Mouse (Mus musculus) megakaryocyte, embryonic 14.5 days (primary cell): ENCODE data around the gene Sema3f. TPM values are rescaled to one million over a fixed set of nuclear protein-coding genes. Genes with fewer than 3 reads are reported as not detected.

ENCODE experiments used
- H3K27me3 ChIP-seq: replicated peaks from 2 replicates; pipeline ENCODE3; 2012; ENCODE audit warnings: inconsistent platforms
- H3K36me3 ChIP-seq: replicated peaks from 2 replicates; pipeline ENCODE3; 2012; ENCODE audit warnings: low read length, inconsistent platforms, mixed read lengths
- H3K4me1 ChIP-seq: 2 replicates; pipeline ENCODE4 v1.6.1; 2012; ENCODE audit warnings: inconsistent platforms
- H3K4me3 ChIP-seq: replicated peaks from 2 replicates; pipeline ENCODE3; 2012; ENCODE audit warnings: moderate library complexity, mild to moderate bottlenecking, inconsistent platforms
- H3K9me3 ChIP-seq: 2 replicates; pipeline ENCODE4 v1.6.1; 2012; ENCODE audit warnings: inconsistent platforms
- FLI1 ChIP-seq: IDR thresholded peaks from 2 replicates; pipeline ENCODE4 v1.6.1; 2012; ENCODE audit warnings: low read length, inconsistent platforms, mixed read lengths
- GATA1 ChIP-seq: IDR thresholded peaks from 3 replicates; pipeline ENCODE4 v1.6.1; 2012; ENCODE audit warnings: mixed read lengths, low read length, inconsistent platforms, borderline replicate concordance
- polyA plus RNA-seq: library from polyadenylated mRNA; stranded (reverse); fragments of >175 nt; gene quantifications from 2 replicates; pipeline ENCODE4 v1.2.3, GENCODE M21; 2012; ENCODE audit warnings: low replicate concordance; ENCODE audit not compliant: insufficient read depth

Gene Sema3f
- not detected in 2 replicates for polyA plus RNA-seq

- Histone ChIP-seq H3K36me3 (no peaks in the 10 kb centered on the region), H3K9me3 (no peaks in the 10 kb centered on the region), H3K4me3 (peak within 1 kb of the TSS; percentile 91), H3K27me3 (peaks cover 95% of the 10 kb centered on the region), H3K4me1 (peaks cover 49% of the 10 kb centered on the region)
- TF ChIP-seq GATA1, result no peak
- no peak for TF ChIP-seq FLI1
Measured at GRCm38 (mm10) chr9:107709697-107710483, at the start of gene Sema3f. Gene Sema3f, minus strand, starts transcription at chr9:107710475.

GRCm38 (mm10) chr9:107759593-107759992 lies 49.3 kb upstream of the Sema3f start:
- Histone ChIP-seq H3K27me3 (no peaks in the 10 kb centered on the region), H3K4me3 (no peak overlapping the region), H3K9me3 (no peaks in the 10 kb centered on the region), H3K4me1 (peaks cover 28% of the 10 kb centered on the region), H3K36me3 (peaks cover 98% of the 10 kb centered on the region)
- no peak for TF ChIP-seq GATA1
- no peak for TF ChIP-seq FLI1

DNA sequence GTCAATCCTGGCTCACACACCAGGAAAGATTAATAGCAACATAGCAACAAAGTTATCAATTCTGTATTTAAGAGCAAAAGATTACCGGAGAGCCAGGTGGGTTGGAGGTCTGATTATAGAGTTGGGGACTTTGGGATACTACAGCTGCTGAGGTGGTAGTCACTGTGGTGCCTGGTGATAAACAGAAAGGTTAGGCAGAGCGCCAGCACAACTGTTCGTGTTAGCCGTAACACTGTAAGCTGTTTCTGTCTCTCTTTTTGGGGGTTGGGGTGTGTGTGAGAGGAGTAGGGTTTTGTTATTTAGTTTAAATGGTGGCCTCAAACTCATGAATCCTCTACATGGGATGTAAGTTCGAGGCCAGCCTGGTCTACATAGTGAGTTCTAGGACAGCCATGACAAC lies 40.1 kb upstream of the Sema3f start:
- Histone ChIP-seq H3K36me3 (peaks cover 91% of the 10 kb centered on the region), H3K9me3 (no peaks in the 10 kb centered on the region), H3K27me3 (no peaks in the 10 kb centered on the region), H3K4me3 (no peak overlapping the region), H3K4me1 (peaks cover 37% of the 10 kb centered on the region)
- TF ChIP-seq GATA1 (no peak), FLI1 (no peak)

DNA sequence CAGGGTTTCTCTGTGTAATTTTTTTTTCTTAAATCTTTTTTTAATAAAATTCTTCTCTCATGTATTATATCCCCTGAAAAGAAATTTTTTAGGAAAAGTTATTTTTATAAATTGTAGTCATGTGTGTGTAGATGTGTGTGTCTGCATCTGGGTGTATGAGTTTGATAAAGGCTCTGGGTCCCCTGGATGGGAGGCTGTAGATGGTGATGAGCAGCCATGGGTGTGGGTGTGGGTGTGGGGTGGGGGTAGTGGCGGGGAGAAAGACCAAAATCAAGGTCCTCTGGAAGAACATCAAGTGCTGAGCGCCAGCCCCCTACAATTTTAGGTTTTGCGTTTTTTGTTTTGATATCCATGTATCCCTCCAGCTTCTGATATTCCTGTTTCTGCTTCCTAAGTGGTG lies 37.8 kb upstream of the Sema3f start:
- H3K27me3 ChIP-seq, result no peaks in the 10 kb centered on the region
- no peak for TF ChIP-seq GATA1
- TF ChIP-seq FLI1, result no peak
- H3K4me1 ChIP-seq, result peaks cover 24% of the 10 kb centered on the region
- H3K4me3 ChIP-seq, result no peak overlapping the region
- H3K9me3 ChIP-seq, result no peaks in the 10 kb centered on the region
- peaks cover 98% of the 10 kb centered on the region for H3K36me3 ChIP-seq

DNA sequence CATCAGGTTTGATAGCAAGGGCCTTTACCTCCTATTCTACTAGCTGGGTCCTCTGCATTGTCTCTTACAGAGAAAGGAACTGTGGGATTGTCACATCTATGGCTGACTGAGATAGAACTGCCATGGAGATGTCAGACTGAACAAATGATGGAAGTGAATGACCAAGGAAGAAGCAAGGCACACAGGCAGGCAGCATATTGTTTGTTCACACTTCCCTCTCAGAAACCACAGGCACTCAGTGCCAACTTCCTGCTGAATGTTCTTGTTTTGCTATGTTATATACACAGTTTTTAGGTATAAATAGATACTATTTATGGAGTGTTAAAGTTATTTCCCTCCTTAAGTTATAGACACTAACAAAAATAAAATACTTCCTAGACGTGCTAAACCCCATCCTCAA lies 37.0 kb upstream of the Sema3f start:
- Histone ChIP-seq H3K36me3 (peaks cover 99% of the 10 kb centered on the region), H3K27me3 (no peaks in the 10 kb centered on the region), H3K9me3 (no peaks in the 10 kb centered on the region), H3K4me3 (no peak overlapping the region), H3K4me1 (peaks cover 24% of the 10 kb centered on the region)
- TF ChIP-seq GATA1 (no peak), FLI1 (no peak)

DNA sequence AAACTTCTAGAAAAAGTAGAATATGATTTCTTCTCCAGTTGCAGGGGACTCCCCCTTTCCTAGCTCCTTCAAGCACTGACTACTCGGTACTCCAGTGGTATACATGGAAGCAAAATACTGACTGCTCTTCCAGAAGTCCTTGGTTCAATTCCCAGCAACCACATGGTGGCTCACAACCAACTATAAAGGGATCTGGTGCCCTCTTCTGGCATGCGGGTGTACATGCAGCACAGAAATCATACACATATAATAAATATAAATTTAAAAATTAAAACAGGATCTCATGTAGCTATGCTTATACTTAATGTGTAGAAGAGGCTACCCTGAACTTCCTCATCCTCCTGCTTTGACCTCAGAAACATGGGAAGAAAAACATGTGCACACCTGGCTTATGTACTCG lies 36.4 kb upstream of the Sema3f start:
- no peaks in the 10 kb centered on the region for H3K9me3 ChIP-seq
- no peak overlapping the region for H3K4me3 ChIP-seq
- TF ChIP-seq FLI1 (no peak), GATA1 (no peak)
- peaks cover 99% of the 10 kb centered on the region for H3K36me3 ChIP-seq
- H3K4me1 ChIP-seq, result peaks cover 24% of the 10 kb centered on the region
- no peaks in the 10 kb centered on the region for H3K27me3 ChIP-seq

DNA sequence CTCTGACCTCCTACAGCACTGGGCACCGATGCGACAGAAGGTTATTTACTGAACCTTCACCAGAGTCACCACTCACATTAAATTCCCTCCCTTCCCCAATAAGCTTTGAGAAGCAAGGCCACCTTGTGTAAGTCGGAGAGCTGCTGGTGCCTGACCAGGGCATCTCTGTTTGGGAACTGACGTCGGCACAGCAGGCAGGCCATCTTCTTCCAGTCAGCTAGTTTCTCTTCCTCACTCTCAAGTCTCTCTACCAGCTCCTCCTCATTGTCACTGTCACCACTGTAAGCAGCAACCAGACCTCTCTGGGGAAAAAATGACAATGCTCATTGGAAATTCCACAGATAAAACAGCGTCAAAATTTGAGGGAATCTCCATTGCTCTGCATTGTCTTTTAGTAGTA lies 33.8 kb upstream of the Sema3f start:
- H3K27me3 ChIP-seq, result no peaks in the 10 kb centered on the region
- H3K4me3 ChIP-seq, result no peak overlapping the region
- TF ChIP-seq GATA1 (no peak), FLI1 (no peak)
- H3K9me3 ChIP-seq, result no peaks in the 10 kb centered on the region
- H3K36me3 ChIP-seq, result peaks cover 99% of the 10 kb centered on the region
- peaks cover 21% of the 10 kb centered on the region for H3K4me1 ChIP-seq

DNA sequence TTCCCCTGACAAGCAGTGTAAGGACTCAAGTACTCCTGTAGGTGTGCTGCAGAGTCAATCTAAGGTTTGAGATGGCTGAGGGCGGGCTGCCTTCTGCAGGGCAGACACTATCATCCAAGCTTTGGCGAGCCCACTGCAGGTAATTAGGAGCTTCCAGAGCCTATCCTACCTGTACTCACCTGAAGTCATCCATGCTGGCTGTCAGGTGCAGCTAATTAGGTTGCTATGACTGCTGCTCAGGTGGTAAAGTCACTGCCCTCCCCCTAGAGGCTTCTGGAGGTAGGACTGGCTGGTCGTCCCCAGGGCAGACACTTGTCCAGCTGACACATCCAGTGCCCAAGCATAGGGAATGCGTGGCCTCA lies 28.5 kb upstream of the Sema3f start:
- Histone ChIP-seq H3K9me3 (no peaks in the 10 kb centered on the region), H3K4me3 (peak overlapping the region; percentile 12), H3K27me3 (peaks cover 28% of the 10 kb centered on the region), H3K36me3 (peaks cover 62% of the 10 kb centered on the region), H3K4me1 (peaks cover 28% of the 10 kb centered on the region)
- no peak for TF ChIP-seq GATA1
- no peak for TF ChIP-seq FLI1

DNA sequence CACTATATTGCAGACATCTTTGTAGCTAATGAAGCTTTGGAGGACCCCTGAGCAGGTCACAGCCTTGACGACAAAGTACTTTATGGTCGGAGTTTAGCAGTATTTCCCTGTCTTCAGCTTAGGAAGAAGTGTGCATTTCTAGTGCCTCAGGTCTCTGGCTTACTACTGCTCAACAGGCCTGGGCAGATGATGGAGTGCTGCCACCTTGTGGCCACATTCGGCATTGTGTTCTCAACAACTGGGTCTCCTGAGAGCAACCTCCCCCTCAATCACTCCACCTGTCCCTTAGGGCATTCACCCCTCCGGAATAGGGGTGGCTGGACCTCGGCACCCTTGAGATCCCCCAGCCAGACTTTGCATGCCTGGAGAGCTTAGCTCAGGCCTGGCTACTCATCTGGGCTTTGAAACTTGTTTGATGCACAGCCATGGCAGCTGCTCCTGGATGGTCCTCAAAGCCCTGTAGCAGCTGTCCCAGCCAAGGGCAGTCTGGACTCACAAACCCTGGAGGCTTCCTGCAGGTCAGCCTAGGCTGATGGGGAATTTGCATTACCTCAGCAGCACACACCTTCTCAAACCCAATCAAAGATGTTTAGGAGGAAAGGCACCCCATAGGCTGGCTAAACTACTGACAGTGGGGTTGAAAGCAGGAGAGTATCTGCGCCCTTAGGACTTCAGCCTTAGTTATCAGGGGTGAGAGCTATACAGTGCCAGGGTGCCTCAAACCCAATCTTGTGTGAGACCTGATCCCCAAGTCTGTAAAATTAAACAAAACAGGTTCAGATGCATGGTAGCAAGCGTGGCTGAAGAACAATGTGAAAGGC lies 28.0 kb upstream of the Sema3f start:
- peaks cover 28% of the 10 kb centered on the region for H3K4me1 ChIP-seq
- TF ChIP-seq GATA1 (no peak), FLI1 (no peak)
- peaks cover 31% of the 10 kb centered on the region for H3K27me3 ChIP-seq
- H3K4me3 ChIP-seq, result no peak overlapping the region
- no peaks in the 10 kb centered on the region for H3K9me3 ChIP-seq
- peaks cover 56% of the 10 kb centered on the region for H3K36me3 ChIP-seq

DNA sequence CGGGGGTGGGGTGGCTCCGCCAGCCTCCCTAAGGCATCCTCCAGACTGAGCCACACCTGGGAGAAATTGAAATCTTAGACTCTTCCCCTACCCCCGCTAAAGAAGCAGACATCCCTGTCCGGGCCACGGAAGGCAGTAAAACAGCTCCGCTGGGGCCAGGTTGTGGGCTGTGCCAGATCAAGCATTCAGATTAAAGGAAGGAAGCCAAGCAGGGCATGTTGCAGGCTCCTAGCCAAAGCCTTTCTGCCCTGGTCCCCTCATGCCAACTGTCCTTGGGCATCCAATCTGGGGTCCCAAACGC lies 25.9 kb upstream of the Sema3f start:
- H3K36me3 ChIP-seq, result peaks cover 35% of the 10 kb centered on the region
- peaks cover 28% of the 10 kb centered on the region for H3K4me1 ChIP-seq
- H3K4me3 ChIP-seq, result peak overlapping the region; percentile 15
- peaks cover 41% of the 10 kb centered on the region for H3K27me3 ChIP-seq
- TF ChIP-seq GATA1, result no peak
- H3K9me3 ChIP-seq, result no peaks in the 10 kb centered on the region
